13 mouse cellular contexts compared by ENCODE assay signal in the genomic region with DNA sequence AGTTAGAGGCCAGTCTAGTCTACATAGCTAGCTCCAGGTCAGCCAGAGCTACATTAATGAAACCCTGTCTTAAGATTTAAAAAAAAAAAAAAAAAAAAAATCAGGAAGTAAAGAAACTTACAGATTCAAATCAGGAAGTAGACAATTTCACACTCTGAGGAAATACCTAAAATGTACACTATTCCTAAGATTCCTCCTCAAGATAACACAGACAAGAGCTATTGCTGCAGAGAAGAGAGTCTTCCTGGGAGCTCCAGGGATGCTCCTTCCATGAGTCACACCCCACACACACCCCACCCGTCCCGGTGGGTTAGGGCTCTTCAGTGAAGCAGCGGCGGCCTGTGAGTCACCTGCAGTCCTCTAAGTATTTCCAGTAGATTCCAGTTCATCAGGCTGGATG. TPM values are rescaled to one million over a fixed set of nuclear protein-coding genes. Genes with fewer than 3 reads are reported as not detected.
DNase-seq lines count a peak whose midpoint lies in the region; ATAC-seq and TF ChIP-seq lines count a peak whose summit lies in the region.
"Had no signal": no experiment of that assay in that cellular context is flagged by ENCODE, and none has a peak within 500 bp of the region (broad histone marks: within the 10 kb centered on the region; RNA-seq: fewer than 3 reads in every experiment).

No protein-coding gene starts in this region.

- dilution Hi-C loops in CH12.LX (cut with MboI; ENCODE audit: extremely low pct_ligation_motif_present, extremely low pct_unique_long_range_greater_than_20kb, low sequenced_read_pairs): no loop called here

- DNase-seq in kidney, adult 18-20 months: no peak
- DNase-seq in CH12.LX (ENCODE audit: extremely low read depth): no peak
- DNase-seq in adrenal gland, postnatal 25 days: peak; percentile 46
- DNase-seq in lung, postnatal 4 days: peak; percentile 26 to 56
- DNase-seq in hindbrain, postnatal 0 days (ENCODE audit: low spot score): no peak
- no peak for DNase-seq in midbrain, embryonic 10.5 days (ENCODE audit: low spot score)
- DNase-seq: embryo, embryonic 11 days; thymus, postnatal 25 days had no signal

- no peak for TF ChIP-seq CTCF in CH12.LX (conservative IDR thresholded peaks at IDR 0.05 in 1 of 2, IDR thresholded peaks at IDR 0.05 in 1 of 2; ENCODE audit: low read depth in 2 of 2, low read length in 2 of 2)
- no peak for TF ChIP-seq CTCF in hindbrain, postnatal 0 days (IDR thresholded peaks at IDR 0.05; ENCODE audit: low read depth)

- peak overlapping the region; percentile 27; the same call in 1 of the 2 replicates for H3K27ac ChIP-seq in kidney, embryonic 15.5 days
- H3K27ac ChIP-seq in CH12.LX (ENCODE audit: insufficient read depth, low read depth): no peak overlapping the region
- H3K27ac ChIP-seq in hindbrain, postnatal 0 days: no peak overlapping the region
- no peak overlapping the region for H3K27ac ChIP-seq in midbrain, embryonic 10.5 days (replicated peaks)

- no peak overlapping the region for H3K4me3 ChIP-seq in kidney, embryonic 15.5 days (replicated peaks)
- H3K4me3 ChIP-seq in CH12.LX (replicated peaks in 1 of 3; ENCODE audit: low read depth in 2 of 3, low read length in 2 of 3, poor library complexity in 1 of 3): no peak overlapping the region
- H3K4me3 ChIP-seq in hindbrain, postnatal 0 days (ENCODE audit: low read length): no peak overlapping the region
- H3K4me3 ChIP-seq in midbrain, embryonic 10.5 days: no peak overlapping the region

- 35% methylated on average over 4 of the region's 4 CpGs for WGBS in kidney, embryonic 15.5 days
- WGBS in hindbrain, postnatal 0 days: 62% methylated on average over 4 of the region's 4 CpGs
- 74% methylated on average over 4 of the region's 4 CpGs for WGBS in midbrain, embryonic 10.5 days

- TF ChIP-seq RAD21 in CH12.LX (IDR thresholded peaks at IDR 0.05; ENCODE audit: low read depth, low read length): no peak

- H3K36me3 ChIP-seq in kidney, embryonic 15.5 days: no peaks in the 10 kb centered on the region
- H3K36me3 ChIP-seq in CH12.LX (replicated peaks in 1 of 2; ENCODE audit: control insufficient read depth in 1 of 2, insufficient read depth in 1 of 2, low read length in 1 of 2): peaks cover 0 to 23% of the 10 kb centered on the region in 2 experiments
- no peaks in the 10 kb centered on the region for H3K36me3 ChIP-seq in hindbrain, postnatal 0 days (ENCODE audit: insufficient read depth, low read length)
- no peaks in the 10 kb centered on the region for H3K36me3 ChIP-seq in midbrain, embryonic 10.5 days

- ATAC-seq in kidney, embryonic 15.5 days (replicated peaks; ENCODE audit: low FRiP score): no peak
- no peak for ATAC-seq in frontal cortex, adult (ENCODE audit: low TSS enrichment)
- ATAC-seq in hindbrain, postnatal 0 days: no peak

- no peaks in the 10 kb centered on the region for H3K79me2 ChIP-seq in CH12.LX (replicated peaks; ENCODE audit: control insufficient read depth, extremely low read depth, insufficient read depth, poor library complexity, severe bottlenecking)

- no peak for TF ChIP-seq POLR2A in CH12.LX (IDR thresholded peaks at IDR 0.05; ENCODE audit: low read depth, low read length)

- no peak overlapping the region for H3K4me2 ChIP-seq in kidney, embryonic 15.5 days
- H3K4me2 ChIP-seq in CH12.LX (ENCODE audit: insufficient read depth, low read depth, poor library complexity, severe bottlenecking): peak overlapping the region; percentile 61
- no peak overlapping the region for H3K4me2 ChIP-seq in hindbrain, postnatal 0 days (ENCODE audit: low read depth, low read length)

- no peak overlapping the region for H3K9ac ChIP-seq in kidney, embryonic 15.5 days
- H3K9ac ChIP-seq in CH12.LX (ENCODE audit: insufficient read depth, low read depth): no peak overlapping the region
- no peak overlapping the region for H3K9ac ChIP-seq in hindbrain, postnatal 0 days (replicated peaks; ENCODE audit: low read length)

- H3K9me3 ChIP-seq in kidney, embryonic 15.5 days (replicated peaks): no peaks in the 10 kb centered on the region
- no peaks in the 10 kb centered on the region for H3K9me3 ChIP-seq in CH12.LX (replicated peaks; ENCODE audit: low read length)
- no peaks in the 10 kb centered on the region for H3K9me3 ChIP-seq in hindbrain, postnatal 0 days (ENCODE audit: low read length)
- no peaks in the 10 kb centered on the region for H3K9me3 ChIP-seq in midbrain, embryonic 10.5 days (replicated peaks)

- peaks cover 28% of the 10 kb centered on the region for H3K4me1 ChIP-seq in kidney, embryonic 15.5 days
- H3K4me1 ChIP-seq in CH12.LX (ENCODE audit: control insufficient read depth in 1 of 2, insufficient read depth in 2 of 2): peaks cover 0 to 41% of the 10 kb centered on the region in 2 experiments; a peak in 3 of 4 replicates
- no peaks in the 10 kb centered on the region for H3K4me1 ChIP-seq in hindbrain, postnatal 0 days (ENCODE audit: insufficient read depth, low read length)
- H3K4me1 ChIP-seq in midbrain, embryonic 10.5 days: 0 out of 2 replicates have a peak, but pooled peaks cover 2% of the 10 kb centered on the region

- 0 out of 2 replicates have a peak, but pooled peaks have one; percentile 20 for TF ChIP-seq EP300 in CH12.LX (IDR thresholded peaks at IDR 0.05; ENCODE audit: low read length)

- in situ Hi-C loops in CH12.LX (cut with MboI; ENCODE audit: low pct_ligation_motif_present, low pct_unique_long_range_greater_than_20kb, low sequenced_read_pairs): no loop called here

- no peaks in the 10 kb centered on the region for H3K27me3 ChIP-seq in kidney, embryonic 15.5 days
- no peaks in the 10 kb centered on the region for H3K27me3 ChIP-seq in CH12.LX (replicated peaks)
- no peaks in the 10 kb centered on the region for H3K27me3 ChIP-seq in hindbrain, postnatal 0 days (ENCODE audit: insufficient read depth, low read length)
- H3K27me3 ChIP-seq in midbrain, embryonic 10.5 days (ENCODE audit: low read depth, poor library complexity, severe bottlenecking): no peaks in the 10 kb centered on the region

TF ChIP-seq in CH12.LX, 34 proteins besides CTCF, POLR2A, EP300 and RAD21:
- peak; percentile 92 for TF ChIP-seq ZNF384 (IDR thresholded peaks at IDR 0.05; ENCODE audit: low read depth, low read length)
- no peak for TF ChIP-seq USF2 (conservative IDR thresholded peaks at IDR 0.05; ENCODE audit: low read depth, low read length)
- peak; percentile 58 for TF ChIP-seq ELF1 (IDR thresholded peaks at IDR 0.05; ENCODE audit: low read depth, low read length)

RNA-seq across cellular contexts. Expression of a gene that starts 13.3 kb away (rescaled TPM):
- 10.5 and 11.0 TPM in 2 replicates for polyA plus RNA-seq in kidney, embryonic 15.5 days (2015; fragmentation: Nextera tagmentation; extraction: Ambion mirVana)
- total RNA-seq in CH12.LX (2012; rRNA removed) (13.4 and 13.9 TPM in 2 replicates), CH12.LX (2014; rRNA removed) (21.8 and 24.1 TPM in 2 replicates)
- polyA plus RNA-seq in CH12.LX (2012; ENCODE audit: insufficient read length, low read depth): 11.4 and 12.0 TPM in 2 replicates
- total RNA-seq in adrenal gland, postnatal 25 days (2021): 13.5 and 16.4 TPM in 2 replicates
- total RNA-seq in hindbrain, postnatal 0 days (2014; rRNA removed): 4.0 and 5.8 TPM in 2 replicates
- 9.2 and 11.4 TPM in 2 replicates for polyA plus RNA-seq in hindbrain, postnatal 0 days (2015; fragmentation: Nextera tagmentation; extraction: Ambion mirVana)
- 6.6 and 7.1 TPM in 2 replicates for polyA plus RNA-seq in midbrain, embryonic 10.5 days (2016; fragmentation: Nextera tagmentation; extraction: Ambion mirVana)

RNA-seq across cellular contexts. Expression of a gene that starts 13.5 kb away (rescaled TPM):
- 102 and 105 TPM in 2 replicates for polyA plus RNA-seq in kidney, embryonic 15.5 days (2015; fragmentation: Nextera tagmentation; extraction: Ambion mirVana)
- total RNA-seq in CH12.LX (2012; rRNA removed) (87.3 and 89.9 TPM in 2 replicates), CH12.LX (2014; rRNA removed) (116 and 118 TPM in 2 replicates)
- 134 and 143 TPM in 2 replicates for polyA plus RNA-seq in CH12.LX (2012; ENCODE audit: insufficient read length, low read depth)
- 148 and 181 TPM in 2 replicates for total RNA-seq in adrenal gland, postnatal 25 days (2021)
- 243 and 272 TPM in 2 replicates for total RNA-seq in hindbrain, postnatal 0 days (2014; rRNA removed)
- 143 and 153 TPM in 2 replicates for polyA plus RNA-seq in hindbrain, postnatal 0 days (2015; fragmentation: Nextera tagmentation; extraction: Ambion mirVana)
- 75.5 and 79.6 TPM in 2 replicates for polyA plus RNA-seq in midbrain, embryonic 10.5 days (2016; fragmentation: Nextera tagmentation; extraction: Ambion mirVana)

RNA-seq across cellular contexts. Expression of a gene that starts 58.2 kb away (rescaled TPM):
- 1.1 TPM in 1 of 2 replicates, not detected in the other for polyA plus RNA-seq in kidney, embryonic 15.5 days (2015; fragmentation: Nextera tagmentation; extraction: Ambion mirVana)
- not detected in 2 replicates for total RNA-seq in CH12.LX (2012; rRNA removed)
- not detected in 2 replicates for total RNA-seq in CH12.LX (2014; rRNA removed)
- polyA plus RNA-seq in CH12.LX (2012; ENCODE audit: insufficient read length, low read depth): not detected in 2 replicates
- not detected in 2 replicates for total RNA-seq in adrenal gland, postnatal 25 days (2021)
- total RNA-seq in hindbrain, postnatal 0 days (2014; rRNA removed): not detected in 2 replicates
- not detected in 2 replicates for polyA plus RNA-seq in hindbrain, postnatal 0 days (2015; fragmentation: Nextera tagmentation; extraction: Ambion mirVana)
- not detected in 2 replicates for polyA plus RNA-seq in midbrain, embryonic 10.5 days (2016; fragmentation: Nextera tagmentation; extraction: Ambion mirVana)
- total RNA-seq: heart, adult 18-20 months; hematopoietic stem cell, adult 5-6 weeks; monocyte, adult 5-6 weeks had no signal

Comparison
In these comparisons a context has a peak if more than half of its experiments do, and no peak if none do; other contexts are left out.
1. DNase-seq: peak in adrenal gland, postnatal 25 days (single experiment) and lung, postnatal 4 days (2 of 2); none in kidney, adult 18-20 months (single experiment), CH12.LX (single experiment), hindbrain, postnatal 0 days (single experiment) and midbrain, embryonic 10.5 days (single experiment).